Mouse (Mus musculus): Measurements from ENCODE around the gene Fhdc1. TPM values are rescaled to one million over a fixed set of nuclear protein-coding genes. Genes with fewer than 3 reads are reported as not detected.

Fhdc1 gene
- total RNA-seq, 2 experiments from 2014 or later = 0.09 to 0.73 TPM

Other genes with a start within 250 kb of the Fhdc1 start
- 0.62 TPM in 1 of 2 replicates, not detected in the other for gene Trim2, start 173.6 kb downstream of the Fhdc1 start, total RNA-seq (2015)
- gene Trim2, start 173.6 kb downstream of the Fhdc1 start, total RNA-seq (2017) = 0.99 and 1.7 TPM in 2 replicates
- gene Arfip1, start 102.2 kb upstream of the Fhdc1 start, total RNA-seq (2015) = 54.8 and 58.1 TPM in 2 replicates
- gene Arfip1, start 102.2 kb upstream of the Fhdc1 start, total RNA-seq (2017) = 91.4 and 91.8 TPM in 2 replicates
- not detected in 2 replicates for gene Tigd4, start 113.1 kb upstream of the Fhdc1 start, total RNA-seq (2015)
- not detected in 2 replicates for gene Tigd4, start 113.1 kb upstream of the Fhdc1 start, total RNA-seq (2017)
- 94.0 and 94.4 TPM in 2 replicates for gene Tmem154, start 185.8 kb upstream of the Fhdc1 start, total RNA-seq (2015)
- gene Tmem154, start 185.8 kb upstream of the Fhdc1 start, total RNA-seq (2017) = 44.4 and 60.0 TPM in 2 replicates

Measured in megakaryocyte, adult 5-6 weeks (primary cell).